Mouse (Mus musculus): ENCODE results near the gene Mrpl51. TPM values are rescaled to one million over a fixed set of nuclear protein-coding genes. Genes with fewer than 3 reads are reported as not detected.

Gene Mrpl51
- polyA plus RNA-seq, 1 experiment, result 147 TPM

GRCm38 (mm10) chr6:125222146-125222545 is 30.5 kb downstream of the Mrpl51 start:
- H3K79me2 ChIP-seq (ENCODE audit: control insufficient read depth, insufficient read depth), result no peaks in the 10 kb centered on the region
- no peak overlapping the region for H3K4me3 ChIP-seq (ENCODE audit: insufficient read depth, poor library complexity, severe bottlenecking)
- H3K36me3 ChIP-seq (ENCODE audit: control insufficient read depth, insufficient read depth), result no peaks in the 10 kb centered on the region
- no peaks in the 10 kb centered on the region for H3K27me3 ChIP-seq (ENCODE audit: control insufficient read depth, insufficient read depth, insufficient read length)
- no peaks in the 10 kb centered on the region for H3K79me3 ChIP-seq (ENCODE audit: low read depth)
- no peak for TF ChIP-seq FOSL1 (IDR thresholded peaks at IDR 0.05; ENCODE audit: insufficient read depth, low read length, poor library complexity, severe bottlenecking)
- no peak for TF ChIP-seq CTCF (IDR thresholded peaks at IDR 0.05; ENCODE audit: control insufficient read depth, insufficient read depth, insufficient read length)
- TF ChIP-seq MYOG (IDR thresholded peaks at IDR 0.05; ENCODE audit: control insufficient read depth, extremely low read depth, insufficient read length), result no peak
- TF ChIP-seq CEBPB (IDR thresholded peaks at IDR 0.05; ENCODE audit: low read depth), result no peak
- no peak for TF ChIP-seq MYOD1 (IDR thresholded peaks at IDR 0.05; ENCODE audit: control insufficient read depth, insufficient read length, low read depth)
- TF ChIP-seq MAX (IDR thresholded peaks at IDR 0.05), result no peak
- no peak for TF ChIP-seq USF1 (IDR thresholded peaks at IDR 0.05; ENCODE audit: low read depth)
- H3ac ChIP-seq (ENCODE audit: control insufficient read depth, insufficient read length, low read depth), result no peak overlapping the region

GRCm38 (mm10) chr6:125222577-125222976 is 31.0 kb downstream of the Mrpl51 start:
- Histone ChIP-seq H3K79me2 (ENCODE audit: control insufficient read depth, insufficient read depth) (no peaks in the 10 kb centered on the region), H3ac (ENCODE audit: control insufficient read depth, insufficient read length, low read depth) (no peak overlapping the region), H3K79me3 (ENCODE audit: low read depth) (no peaks in the 10 kb centered on the region), H3K27me3 (ENCODE audit: control insufficient read depth, insufficient read depth, insufficient read length) (no peaks in the 10 kb centered on the region), H3K4me3 (ENCODE audit: insufficient read depth, poor library complexity, severe bottlenecking) (no peak overlapping the region), H3K36me3 (ENCODE audit: control insufficient read depth, insufficient read depth) (no peaks in the 10 kb centered on the region)
- TF ChIP-seq FOSL1 (IDR thresholded peaks at IDR 0.05; ENCODE audit: insufficient read depth, low read length, poor library complexity, severe bottlenecking) (no peak), MYOG (IDR thresholded peaks at IDR 0.05; ENCODE audit: control insufficient read depth, extremely low read depth, insufficient read length) (no peak), USF1 (IDR thresholded peaks at IDR 0.05; ENCODE audit: low read depth) (no peak), MAX (IDR thresholded peaks at IDR 0.05) (no peak), MYOD1 (IDR thresholded peaks at IDR 0.05; ENCODE audit: control insufficient read depth, insufficient read length, low read depth) (no peak), CEBPB (IDR thresholded peaks at IDR 0.05; ENCODE audit: low read depth) (no peak), CTCF (IDR thresholded peaks at IDR 0.05; ENCODE audit: control insufficient read depth, insufficient read depth, insufficient read length) (no peak)

- no peak for TF ChIP-seq CTCF (IDR thresholded peaks at IDR 0.05; ENCODE audit: control insufficient read depth, insufficient read depth, insufficient read length)
- TF ChIP-seq FOSL1 (IDR thresholded peaks at IDR 0.05; ENCODE audit: insufficient read depth, low read length, poor library complexity, severe bottlenecking), result no peak
- no peak for TF ChIP-seq CEBPB (IDR thresholded peaks at IDR 0.05; ENCODE audit: low read depth)
- TF ChIP-seq USF1 (IDR thresholded peaks at IDR 0.05; ENCODE audit: low read depth), result no peak
- TF ChIP-seq MYOG (IDR thresholded peaks at IDR 0.05; ENCODE audit: control insufficient read depth, extremely low read depth, insufficient read length), result no peak
- TF ChIP-seq MYOD1 (IDR thresholded peaks at IDR 0.05; ENCODE audit: control insufficient read depth, insufficient read length, low read depth), result no peak
- H3K79me3 ChIP-seq (ENCODE audit: low read depth), result no peaks in the 10 kb centered on the region
- H3K79me2 ChIP-seq (ENCODE audit: control insufficient read depth, insufficient read depth), result no peaks in the 10 kb centered on the region
- no peaks in the 10 kb centered on the region for H3K27me3 ChIP-seq (ENCODE audit: control insufficient read depth, insufficient read depth, insufficient read length)
- no peak overlapping the region for H3K4me3 ChIP-seq (ENCODE audit: insufficient read depth, poor library complexity, severe bottlenecking)
- no peak overlapping the region for H3ac ChIP-seq (ENCODE audit: control insufficient read depth, insufficient read length, low read depth)
- H3K36me3 ChIP-seq (ENCODE audit: control insufficient read depth, insufficient read depth), result no peaks in the 10 kb centered on the region
These were observed 34.0 kb downstream of the Mrpl51 start for GRCm38 (mm10) chr6:125225518-125226115.

GRCm38 (mm10) chr6:125230571-125230970 is 39.0 kb downstream of the Mrpl51 start:
- Histone ChIP-seq H3K79me2 (ENCODE audit: control insufficient read depth, insufficient read depth) (no peaks in the 10 kb centered on the region), H3K4me3 (ENCODE audit: insufficient read depth, poor library complexity, severe bottlenecking) (no peak overlapping the region), H3ac (ENCODE audit: control insufficient read depth, insufficient read length, low read depth) (peak overlapping the region; percentile 9), H3K79me3 (ENCODE audit: low read depth) (no peaks in the 10 kb centered on the region), H3K27me3 (ENCODE audit: control insufficient read depth, insufficient read depth, insufficient read length) (no peaks in the 10 kb centered on the region), H3K36me3 (ENCODE audit: control insufficient read depth, insufficient read depth) (no peaks in the 10 kb centered on the region)
- TF ChIP-seq CEBPB (IDR thresholded peaks at IDR 0.05; ENCODE audit: low read depth) (no peak), USF1 (IDR thresholded peaks at IDR 0.05; ENCODE audit: low read depth) (no peak), FOSL1 (IDR thresholded peaks at IDR 0.05; ENCODE audit: insufficient read depth, low read length, poor library complexity, severe bottlenecking) (no peak)

- no peak for TF ChIP-seq MYOG (IDR thresholded peaks at IDR 0.05; ENCODE audit: control insufficient read depth, extremely low read depth, insufficient read length)
- no peak for TF ChIP-seq FOSL1 (IDR thresholded peaks at IDR 0.05; ENCODE audit: insufficient read depth, low read length, poor library complexity, severe bottlenecking)
- TF ChIP-seq CEBPB (IDR thresholded peaks at IDR 0.05; ENCODE audit: low read depth), result no peak
- TF ChIP-seq MAX (IDR thresholded peaks at IDR 0.05), result no peak
- no peak for TF ChIP-seq CTCF (IDR thresholded peaks at IDR 0.05; ENCODE audit: control insufficient read depth, insufficient read depth, insufficient read length)
- no peak for TF ChIP-seq USF1 (IDR thresholded peaks at IDR 0.05; ENCODE audit: low read depth)
- TF ChIP-seq MYOD1 (IDR thresholded peaks at IDR 0.05; ENCODE audit: control insufficient read depth, insufficient read length, low read depth), result no peak
These were observed 39.8 kb downstream of the Mrpl51 start, which contains the start of gene Tapbpl for GRCm38 (mm10) chr6:125231117-125232044. Tapbpl (minus strand) TSS chr6:125231860.

More at GRCm38 (mm10) chr6:125231117-125232044, 39.8 kb downstream of the Mrpl51 start, which contains the start of gene Tapbpl:
- Histone ChIP-seq H3K79me3 (ENCODE audit: low read depth) (no peaks in the 10 kb centered on the region), H3K79me2 (ENCODE audit: control insufficient read depth, insufficient read depth) (no peaks in the 10 kb centered on the region), H3ac (ENCODE audit: control insufficient read depth, insufficient read length, low read depth) (peak within 1 kb of the TSS; percentile 70), H3K27me3 (ENCODE audit: control insufficient read depth, insufficient read depth, insufficient read length) (no peaks in the 10 kb centered on the region), H3K36me3 (ENCODE audit: control insufficient read depth, insufficient read depth) (no peaks in the 10 kb centered on the region), H3K4me3 (ENCODE audit: insufficient read depth, poor library complexity, severe bottlenecking) (peak within 1 kb of the TSS; percentile 53)
